ENCODE assay signal across 27 mouse cellular contexts in genomic region chr15:67924885-67925284, GRCm38 (mm10).
"Had no signal": no experiment of that assay in that cellular context is flagged by ENCODE, and none has a peak within 500 bp of the region (broad histone marks: within the 10 kb centered on the region; RNA-seq: fewer than 3 reads in every experiment).

No protein-coding gene starts in this region.

- H3K4me1 ChIP-seq: embryonic facial prominence, embryonic 10.5 days; embryonic facial prominence, embryonic 12.5 days; embryonic facial prominence, embryonic 13.5 days; embryonic facial prominence, embryonic 15.5 days; forebrain, embryonic 10.5 days; forebrain, embryonic 12.5 days; forebrain, embryonic 13.5 days; forebrain, embryonic 15.5 days had no signal

- ATAC-seq: forebrain, embryonic 13.5 days; forebrain, embryonic 14.5 days; forebrain, embryonic 15.5 days; forebrain, embryonic 16.5 days; forebrain, postnatal 0 days had no signal

- DNase-seq: cerebellum, adult 9-10 months; cerebellum, adult 9-11 months; cerebellum, postnatal 10 days; cerebellum, postnatal 14 days; cerebellum, postnatal 25 days; cerebellum, postnatal 36 days; embryo, embryonic 11 days; forebrain, postnatal 0 days; gastrocnemius, adult 2 months; gastrocnemius, postnatal 10 days; gastrocnemius, postnatal 14 days; gastrocnemius, postnatal 25 days; gastrocnemius, postnatal 36 days; heart, adult 11 months; heart, adult 18-20 months; heart, adult 2 months had no signal

- H3K27ac ChIP-seq: embryonic facial prominence, embryonic 10.5 days; embryonic facial prominence, embryonic 12.5 days; embryonic facial prominence, embryonic 13.5 days; embryonic facial prominence, embryonic 15.5 days; forebrain, embryonic 10.5 days; forebrain, embryonic 12.5 days; forebrain, embryonic 13.5 days; forebrain, embryonic 15.5 days; gastrocnemius, adult 2 months; heart, adult 2 months had no signal

- H3K9ac ChIP-seq: embryonic facial prominence, embryonic 12.5 days; embryonic facial prominence, embryonic 13.5 days; embryonic facial prominence, embryonic 15.5 days; forebrain, embryonic 12.5 days; forebrain, embryonic 13.5 days; forebrain, embryonic 15.5 days; forebrain, postnatal 0 days had no signal

- H3K27me3 ChIP-seq: embryonic facial prominence, embryonic 12.5 days; embryonic facial prominence, embryonic 13.5 days; embryonic facial prominence, embryonic 15.5 days; forebrain, embryonic 12.5 days; forebrain, embryonic 13.5 days; forebrain, embryonic 15.5 days had no signal

- H3K36me3 ChIP-seq: embryonic facial prominence, embryonic 10.5 days; embryonic facial prominence, embryonic 12.5 days; embryonic facial prominence, embryonic 13.5 days; embryonic facial prominence, embryonic 15.5 days; forebrain, embryonic 10.5 days; forebrain, embryonic 12.5 days; forebrain, embryonic 15.5 days had no signal

- H3K9me3 ChIP-seq: embryonic facial prominence, embryonic 10.5 days; embryonic facial prominence, embryonic 12.5 days; embryonic facial prominence, embryonic 13.5 days; embryonic facial prominence, embryonic 15.5 days; forebrain, embryonic 10.5 days; forebrain, embryonic 12.5 days; forebrain, embryonic 13.5 days; forebrain, embryonic 15.5 days had no signal

- H3K4me3 ChIP-seq: embryonic facial prominence, embryonic 10.5 days; embryonic facial prominence, embryonic 12.5 days; embryonic facial prominence, embryonic 13.5 days; embryonic facial prominence, embryonic 15.5 days; erythroblast, embryonic 14.5 days; forebrain, embryonic 10.5 days; forebrain, embryonic 12.5 days; forebrain, embryonic 13.5 days; forebrain, embryonic 15.5 days; gastrocnemius, adult 2 months; heart, adult 2 months had no signal

- H3K4me2 ChIP-seq: embryonic facial prominence, embryonic 12.5 days; embryonic facial prominence, embryonic 13.5 days; embryonic facial prominence, embryonic 15.5 days; forebrain, embryonic 12.5 days; forebrain, embryonic 13.5 days; forebrain, embryonic 15.5 days had no signal
